Mouse (Mus musculus) telencephalon, adult 2 months (tissue): Measurements from ENCODE around the gene Crtc1.

Experiments used
- DNase-seq: peaks from one replicate; pipeline ENCODE4 v3.0.0-alpha.2; 2011; ENCODE audit warnings: low read depth, low spot score

The Crtc1 gene

GRCm38 (mm10) chr8:70393087-70393486 lies 46.3 kb downstream of the Crtc1 start:
- no peak for DNase-seq

- DNase-seq, result no peak
Measured at GRCm38 (mm10) chr8:70389678-70390077, 49.7 kb downstream of the Crtc1 start.

GRCm38 (mm10) chr8:70383287-70383686 lies 56.1 kb downstream of the Crtc1 start:
- peak; percentile 12 for DNase-seq

- peak; percentile 27 for DNase-seq
Measured at GRCm38 (mm10) chr8:70380069-70380468, 59.3 kb downstream of the Crtc1 start.

- no peak for DNase-seq
Measured at GRCm38 (mm10) chr8:70377049-70377448, 62.3 kb downstream of the Crtc1 start.

GRCm38 (mm10) chr8:70376275-70376741 lies 63.1 kb downstream of the Crtc1 start:
- DNase-seq, result no peak

GRCm38 (mm10) chr8:70375212-70375859 lies 64.0 kb downstream of the Crtc1 start:
- DNase-seq, result no peak

GRCm38 (mm10) chr8:70374318-70374927 lies 65.0 kb downstream of the Crtc1 start:
- no peak for DNase-seq

GRCm38 (mm10) chr8:70373397-70374317 lies 65.7 kb downstream of the Crtc1 start, which contains the start of gene Comp:
TSS of gene Comp (plus strand) at chr8:70373558.
- DNase-seq, result no peak

- no peak for DNase-seq
Measured at GRCm38 (mm10) chr8:70371951-70372350, 67.4 kb downstream of the Crtc1 start.

GRCm38 (mm10) chr8:70370476-70370875 lies 68.9 kb downstream of the Crtc1 start:
- DNase-seq, result no peak

GRCm38 (mm10) chr8:70366588-70366987 lies 72.8 kb downstream of the Crtc1 start:
- no peak for DNase-seq

GRCm38 (mm10) chr8:70364066-70364465 lies 75.3 kb downstream of the Crtc1 start:
- no peak for DNase-seq

- DNase-seq, result no peak
Measured at GRCm38 (mm10) chr8:70361484-70362032, 77.8 kb downstream of the Crtc1 start.

GRCm38 (mm10) chr8:70360769-70361168 lies 78.6 kb downstream of the Crtc1 start:
- no peak for DNase-seq

- no peak for DNase-seq
Measured at GRCm38 (mm10) chr8:70359411-70359810, 80.0 kb downstream of the Crtc1 start.

- DNase-seq, result no peak
Measured at GRCm38 (mm10) chr8:70356111-70356510, 83.3 kb downstream of the Crtc1 start.

GRCm38 (mm10) chr8:70354004-70354403 lies 85.4 kb downstream of the Crtc1 start:
- DNase-seq, result peak; percentile 84

- peak; percentile 96 for DNase-seq
Measured at GRCm38 (mm10) chr8:70353194-70353817, 86.1 kb downstream of the Crtc1 start, which contains the start of gene Upf1. TSS of gene Upf1 (minus strand) at chr8:70353278.

- DNase-seq, result no peak
Measured at GRCm38 (mm10) chr8:70352657-70353151, 86.7 kb downstream of the Crtc1 start.

- no peak for DNase-seq
Measured at GRCm38 (mm10) chr8:70352000-70352384, 87.4 kb downstream of the Crtc1 start.
